Mouse (Mus musculus) kidney, embryonic 14.5 days (tissue): ENCODE measurements around the gene Fcf1. TPM values are rescaled to one million over a fixed set of nuclear protein-coding genes. Genes with fewer than 3 reads are reported as not detected.
A peak's percentile ranks its signal among the peaks of the same experiment; 100 is the strongest.

Experiments used
- ATAC-seq: fragments of 200-750 bp; cut with Nextera tagmentation; 2 replicates; pipeline ENCODE4 v1.8.0; 2017; ENCODE audit warnings: moderate number of reproducible peaks, mild to moderate bottlenecking, moderate TSS enrichment, moderate library complexity; ENCODE audit not compliant: low FRiP score, low TSS enrichment
- H3K27ac ChIP-seq: fragments of 300-500 bp; sonication (generic); 2 replicates; pipeline ENCODE4 v1.5.1; 2014; ENCODE audit warnings: low read depth, mild to moderate bottlenecking, low read length, moderate library complexity, mixed read lengths
- H3K27me3 ChIP-seq: fragments of 300-500 bp; sonication (generic); 2 replicates; pipeline ENCODE4 v1.6.1; 2014; ENCODE audit warnings: mild to moderate bottlenecking, low read length; ENCODE audit not compliant: control insufficient read depth, insufficient read depth
- H3K36me3 ChIP-seq: fragments of 300-500 bp; sonication (generic); 2 replicates; pipeline ENCODE4 v1.6.1; 2014; ENCODE audit warnings: low read length, mixed read lengths; ENCODE audit not compliant: control insufficient read depth, insufficient read depth
- H3K4me1 ChIP-seq: fragments of 300-500 bp; sonication (generic); 2 replicates; pipeline ENCODE4 v1.6.1; 2014; ENCODE audit warnings: low read length, mixed read lengths; ENCODE audit not compliant: control insufficient read depth, insufficient read depth
- H3K4me2 ChIP-seq: fragments of 300-500 bp; sonication (generic); replicated peaks from 2 replicates; pipeline ENCODE4 v1.6.1; 2014; ENCODE audit warnings: low read depth, mild to moderate bottlenecking, low read length
- H3K4me3 ChIP-seq: fragments of 300-500 bp; sonication (generic); 2 replicates; pipeline ENCODE4 v1.5.1; 2014; ENCODE audit warnings: mild to moderate bottlenecking, low read length
- H3K9ac ChIP-seq: fragments of 300-500 bp; sonication (generic); 2 replicates; pipeline ENCODE4 v1.6.1; 2014; ENCODE audit warnings: low read depth, mild to moderate bottlenecking, low read length, moderate library complexity
- H3K9me3 ChIP-seq: fragments of 300-500 bp; sonication (generic); 2 replicates; pipeline ENCODE4 v1.6.1; 2016; ENCODE audit warnings: low read length; ENCODE audit not compliant: control insufficient read depth
- WGBS: fragments of 180-500 bp; shearing (Covaris S2); extraction: QIAGEN DNeasy Blood & Tissue Kit; methylation state at CpG from one replicate; pipeline ENCODE4 v1.1.7; 2014; 5-methylcytosine and 5-hydroxymethylcytosine counted together
- polyA plus RNA-seq: library from polyadenylated mRNA; unstranded; fragments of >200 nt; fragmentation: Nextera tagmentation; extraction: Ambion mirVana; gene quantifications from 2 replicates; pipeline ENCODE4 v1.2.1, GENCODE M21; 2014

Fcf1 gene
- polyA plus RNA-seq, 1 experiment from 2014 or later, result 153 TPM

GRCm38 (mm10) chr12:84996083-84996496 is 25.4 kb downstream of the Fcf1 start, which contains the start of gene Ylpm1:
TSS of gene Ylpm1 (plus strand) at chr12:84996321.
- Histone ChIP-seq H3K27ac (peak within 1 kb of the TSS; percentile 71), H3K27me3 (no peaks in the 10 kb centered on the region), H3K36me3 (no peaks in the 10 kb centered on the region), H3K9ac (peak within 1 kb of the TSS; percentile 98), H3K4me3 (peak within 1 kb of the TSS; percentile 99), H3K4me2 (peak within 1 kb of the TSS; percentile 57), H3K4me1 (peaks cover 8% of the 10 kb centered on the region; the same call in 1 of the 2 replicates), H3K9me3 (peaks cover 4% of the 10 kb centered on the region; the same call in 1 of the 2 replicates)
- peak; percentile 98 for ATAC-seq
- whole genome bisulfite sequencing, result 0% methylated on average over 45 of the region's 45 CpGs

GRCm38 (mm10) chr12:84996501-84997398 is 26.1 kb downstream of the Fcf1 start:
- ATAC-seq, result peak; percentile 45
- Histone ChIP-seq H3K27ac (peak overlapping the region; percentile 71), H3K4me1 (peaks cover 8% of the 10 kb centered on the region; the same call in 1 of the 2 replicates), H3K4me3 (peak overlapping the region; percentile 99), H3K4me2 (peak overlapping the region; percentile 57), H3K9ac (peak overlapping the region; percentile 98), H3K36me3 (no peaks in the 10 kb centered on the region), H3K27me3 (no peaks in the 10 kb centered on the region), H3K9me3 (peaks cover 4% of the 10 kb centered on the region; the same call in 1 of the 2 replicates)
- WGBS, result under 1% methylated on average over 41 of the region's 44 CpGs

GRCm38 (mm10) chr12:84999053-84999452 is 28.4 kb downstream of the Fcf1 start:
- Histone ChIP-seq H3K27ac (no peak overlapping the region), H3K36me3 (no peaks in the 10 kb centered on the region), H3K9ac (no peak overlapping the region), H3K4me1 (peaks cover 8% of the 10 kb centered on the region; the same call in 1 of the 2 replicates), H3K4me2 (peak overlapping the region; percentile 57), H3K27me3 (no peaks in the 10 kb centered on the region), H3K9me3 (0 out of 2 replicates have a peak, but pooled peaks cover 6% of the 10 kb centered on the region), H3K4me3 (peak overlapping the region; percentile 99; the same call in 1 of the 2 replicates)
- ATAC-seq, result no peak

GRCm38 (mm10) chr12:85006206-85006605 is 35.5 kb downstream of the Fcf1 start:
- no peak for ATAC-seq
- no peak overlapping the region for H3K4me2 ChIP-seq
- no peaks in the 10 kb centered on the region for H3K4me1 ChIP-seq
- H3K27me3 ChIP-seq, result no peaks in the 10 kb centered on the region
- no peak overlapping the region for H3K9ac ChIP-seq
- H3K36me3 ChIP-seq, result peaks cover 6% of the 10 kb centered on the region; the same call in 1 of the 2 replicates
- H3K9me3 ChIP-seq, result 0 out of 2 replicates have a peak, but pooled peaks cover 6% of the 10 kb centered on the region
- 96% methylated on average over 1 of the region's 1 CpGs for WGBS
- no peak overlapping the region for H3K27ac ChIP-seq
- no peak overlapping the region for H3K4me3 ChIP-seq

GRCm38 (mm10) chr12:85007021-85007420 is 36.3 kb downstream of the Fcf1 start:
- Histone ChIP-seq H3K36me3 (peaks cover 6% of the 10 kb centered on the region; the same call in 1 of the 2 replicates), H3K27me3 (no peaks in the 10 kb centered on the region), H3K4me1 (no peaks in the 10 kb centered on the region), H3K9me3 (peaks cover 11% of the 10 kb centered on the region; the same call in 1 of the 2 replicates), H3K4me2 (no peak overlapping the region), H3K4me3 (no peak overlapping the region), H3K27ac (no peak overlapping the region), H3K9ac (no peak overlapping the region)
- no peak for ATAC-seq

GRCm38 (mm10) chr12:85009776-85010175 is 39.1 kb downstream of the Fcf1 start:
- no peak overlapping the region for H3K9ac ChIP-seq
- no peaks in the 10 kb centered on the region for H3K27me3 ChIP-seq
- no peak for ATAC-seq
- peaks cover 5% of the 10 kb centered on the region; the same call in 1 of the 2 replicates for H3K9me3 ChIP-seq
- H3K4me3 ChIP-seq, result no peak overlapping the region
- WGBS, result 74% methylated on average over 1 of the region's 1 CpGs
- H3K27ac ChIP-seq, result no peak overlapping the region
- no peaks in the 10 kb centered on the region for H3K4me1 ChIP-seq
- H3K4me2 ChIP-seq, result no peak overlapping the region
- peaks cover 29% of the 10 kb centered on the region for H3K36me3 ChIP-seq

GRCm38 (mm10) chr12:85010541-85010940 is 39.8 kb downstream of the Fcf1 start:
- WGBS, result 91% methylated on average over 2 of the region's 2 CpGs
- peaks cover 30% of the 10 kb centered on the region for H3K36me3 ChIP-seq

GRCm38 (mm10) chr12:85012185-85012584 is 41.5 kb downstream of the Fcf1 start:
- H3K4me3 ChIP-seq, result no peak overlapping the region
- no peaks in the 10 kb centered on the region for H3K4me1 ChIP-seq
- no peak overlapping the region for H3K9ac ChIP-seq
- H3K9me3 ChIP-seq, result peaks cover 5% of the 10 kb centered on the region; the same call in 1 of the 2 replicates
- H3K4me2 ChIP-seq, result no peak overlapping the region
- H3K36me3 ChIP-seq, result peaks cover 46% of the 10 kb centered on the region
- WGBS, result 97% methylated on average over 2 of the region's 2 CpGs
- no peak overlapping the region for H3K27ac ChIP-seq
- H3K27me3 ChIP-seq, result no peaks in the 10 kb centered on the region
- no peak for ATAC-seq

More at GRCm38 (mm10) chr12:85010541-85010940, 39.8 kb downstream of the Fcf1 start:
- Histone ChIP-seq H3K27me3 (no peaks in the 10 kb centered on the region), H3K9me3 (peaks cover 5% of the 10 kb centered on the region; the same call in 1 of the 2 replicates), H3K27ac (no peak overlapping the region), H3K4me3 (no peak overlapping the region), H3K4me1 (no peaks in the 10 kb centered on the region), H3K4me2 (no peak overlapping the region), H3K9ac (no peak overlapping the region)
- ATAC-seq, result no peak

- peaks cover 9% of the 10 kb centered on the region; the same call in 1 of the 2 replicates for H3K36me3 ChIP-seq
- no peak overlapping the region for H3K27ac ChIP-seq
- no peak for ATAC-seq
- H3K9ac ChIP-seq, result no peak overlapping the region
- no peaks in the 10 kb centered on the region for H3K4me1 ChIP-seq
- H3K4me2 ChIP-seq, result no peak overlapping the region
- no peaks in the 10 kb centered on the region for H3K27me3 ChIP-seq
- WGBS, result 91% methylated on average over 1 of the region's 1 CpGs
- H3K9me3 ChIP-seq, result no peaks in the 10 kb centered on the region
- H3K4me3 ChIP-seq, result no peak overlapping the region
Observed at GRCm38 (mm10) chr12:85022071-85022470, 51.4 kb downstream of the Fcf1 start.
